Mouse (Mus musculus) neutrophil, adult 83 days (primary cell): ENCODE measurements around the gene Angpt4. TPM values are rescaled to one million over a fixed set of nuclear protein-coding genes. Genes with fewer than 3 reads are reported as not detected.

ENCODE experiments used
- total RNA-seq, 2 experiments: library from RNA; stranded (reverse); gene quantifications; one replicate each; pipeline ENCODE4 v1.2.4; 2023

The Angpt4 gene
- total RNA-seq = not detected

DNA sequence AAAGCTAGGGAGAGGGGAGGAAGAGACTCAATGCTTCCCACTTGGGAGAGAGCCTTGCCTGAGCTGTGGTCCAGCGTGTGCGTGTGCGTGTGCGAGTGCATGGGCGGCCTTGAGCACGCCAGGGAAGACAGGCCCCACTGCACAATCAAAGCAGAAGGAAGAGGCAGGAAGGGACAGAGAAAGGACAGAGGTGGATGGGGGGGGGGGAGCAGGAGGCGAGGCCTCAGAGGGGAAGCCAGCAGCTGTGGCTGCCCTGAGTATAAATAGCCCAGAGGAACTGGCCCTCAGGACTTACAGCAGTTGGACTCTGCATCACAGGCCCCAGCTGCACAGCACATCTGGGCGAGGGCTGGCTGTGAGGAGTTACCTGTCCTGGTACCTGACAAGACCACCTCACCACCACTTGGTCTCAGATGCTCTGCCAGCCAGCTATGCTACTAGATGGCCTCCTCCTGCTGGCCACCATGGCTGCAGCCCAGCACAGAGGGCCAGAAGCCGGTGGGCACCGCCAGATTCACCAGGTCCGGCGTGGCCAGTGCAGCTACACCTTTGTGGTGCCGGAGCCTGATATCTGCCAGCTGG, at the start of gene Angpt4:
Angpt4 (plus strand) TSS at position 292 of the 582 bp plus-strand sequence.

DNA sequence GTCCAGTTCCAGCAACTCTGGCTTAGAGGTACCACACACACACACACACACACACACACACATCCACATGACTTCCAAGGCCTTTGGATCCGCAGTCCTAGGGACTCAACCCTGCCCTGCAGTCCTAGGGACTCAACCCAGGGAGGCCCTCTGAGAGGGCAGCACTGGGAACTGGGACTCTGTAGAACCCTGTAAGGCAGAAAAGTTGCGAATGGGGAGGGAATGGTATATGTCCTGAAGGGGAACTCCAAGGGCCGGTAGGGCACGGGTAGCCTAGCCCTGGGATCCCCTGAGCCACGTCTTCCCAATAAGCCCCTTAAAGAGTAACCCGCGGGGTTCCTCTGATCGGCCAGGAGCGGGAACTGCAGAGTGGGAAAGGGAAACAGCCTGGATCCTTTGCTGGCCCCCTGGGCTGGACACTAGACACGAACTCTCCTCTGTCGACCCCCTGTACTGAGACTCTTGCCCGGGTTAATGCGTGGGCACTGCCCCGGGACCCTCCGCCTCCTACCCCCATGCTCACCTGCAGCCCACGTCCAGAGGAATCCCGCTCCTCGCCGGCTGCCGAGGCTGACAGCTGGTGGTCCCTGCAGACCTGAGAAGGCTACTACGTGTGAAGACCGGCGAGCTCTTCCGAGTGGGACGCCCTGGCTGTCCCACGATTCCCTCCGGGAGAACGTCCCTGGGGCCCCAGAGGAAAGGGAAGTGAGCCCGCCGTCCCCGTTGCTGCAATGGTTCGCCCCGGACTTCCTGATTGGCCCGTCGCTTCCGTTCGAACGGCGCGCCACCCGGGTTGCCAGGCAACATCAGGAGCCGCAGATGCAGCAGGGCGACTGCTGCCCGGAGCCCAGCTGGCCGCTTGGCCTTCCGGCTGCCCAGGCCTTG, 68.7 kb downstream of the Angpt4 start, which contains the start of gene Fam110a:
Fam110a (minus strand) TSS at position 750 of the 885 bp plus-strand sequence.

Other genes with a start within 250 kb of the Angpt4 start
- not detected for gene Rad21l, start 242.7 kb upstream of the Angpt4 start, total RNA-seq
- gene Tmem74b, start 209.2 kb upstream of the Angpt4 start, total RNA-seq = not detected
- 10 to 100 TPM; 22.1 to 27.1 TPM for gene Psmf1, start 167.0 kb upstream of the Angpt4 start, total RNA-seq
- not detected for gene Rspo4, start 68.3 kb upstream of the Angpt4 start, total RNA-seq
- 10 to 100 TPM; 18.4 to 24.9 TPM for gene Fam110a, start 69.0 kb downstream of the Angpt4 start, total RNA-seq
- gene Slc52a3, start 85.3 kb downstream of the Angpt4 start, total RNA-seq = under 1 TPM; 0.51 to 0.64 TPM
- not detected for gene Scrt2, start 170.3 kb downstream of the Angpt4 start, total RNA-seq
- 1 to 10 TPM; 3.7 to 3.9 TPM for gene Srxn1, start 194.3 kb downstream of the Angpt4 start, total RNA-seq
- gene Tcf15, start 232.4 kb downstream of the Angpt4 start, total RNA-seq = not detected